22 mouse cellular contexts compared by ENCODE assay signal in the genomic region with DNA sequence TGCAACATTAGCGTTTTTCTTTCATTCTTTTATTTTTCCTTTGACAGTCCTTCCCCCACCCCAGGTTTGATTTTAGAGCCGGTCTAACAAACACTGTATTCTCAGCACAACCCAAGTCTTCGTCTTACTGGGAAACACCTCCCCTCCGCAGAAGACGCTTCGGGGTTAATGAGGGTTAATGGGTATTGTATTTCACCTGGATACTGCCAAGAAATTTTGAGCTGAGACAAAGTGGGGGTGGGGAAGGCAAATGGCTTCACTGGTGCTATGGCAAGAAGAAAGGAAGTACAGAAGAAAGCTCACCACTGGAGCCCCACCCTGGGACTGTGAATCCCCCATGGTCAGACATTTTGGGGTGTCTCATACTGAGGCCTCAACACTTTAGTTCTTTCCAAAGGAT.
DNase-seq lines count a peak whose midpoint lies in the region; ATAC-seq lines count a peak whose summit lies in the region.
"Had no signal": no experiment of that assay in that cellular context is flagged by ENCODE, and none has a peak within 500 bp of the region (broad histone marks: within the 10 kb centered on the region; RNA-seq: fewer than 3 reads in every experiment).

No protein-coding gene starts in this region.

- H3K4me3 ChIP-seq in embryonic facial prominence, embryonic 10.5 days = no peak overlapping the region
- no peak overlapping the region for H3K4me3 ChIP-seq in embryonic facial prominence, embryonic 14.5 days (ENCODE audit: low read depth, low read length)
- H3K4me3 ChIP-seq: forebrain, embryonic 10.5 days; heart, embryonic 15.5 days; hindbrain, embryonic 15.5 days; intestine, embryonic 15.5 days; limb, embryonic 15.5 days; liver, embryonic 15.5 days; midbrain, embryonic 12.5 days; myocyte had no signal

- no peak for ATAC-seq in embryonic facial prominence, embryonic 14.5 days (ENCODE audit: low read depth)
- ATAC-seq: intestine, embryonic 15.5 days had no signal

- DNase-seq in embryonic facial prominence, embryonic 10.5 days (ENCODE audit: low spot score) = peak; percentile 17
- DNase-seq in embryonic facial prominence, embryonic 14.5 days (ENCODE audit: low spot score) = no peak
- DNase-seq in kidney, adult 9 months = peak; percentile 78
- DNase-seq in kidney, postnatal 25 days = peak; percentile 46 to 55
- no peak for DNase-seq in testis, postnatal 14 days (ENCODE audit: low spot score)
- no peak for DNase-seq in gastrocnemius, postnatal 14 days
- no peak for DNase-seq in adrenal gland, postnatal 10 days
- DNase-seq: adrenal gland, postnatal 36 days; B cell, adult 2 months; cerebellum, adult 18-20 months; cerebellum, postnatal 36 days; gastrocnemius, postnatal 10 days; heart, postnatal 4 days; thymus, postnatal 36 days had no signal

- H3K36me3 ChIP-seq in embryonic facial prominence, embryonic 10.5 days (replicated peaks) = no peaks in the 10 kb centered on the region
- H3K36me3 ChIP-seq in embryonic facial prominence, embryonic 14.5 days (ENCODE audit: control insufficient read depth, insufficient read depth, low read length) = no peaks in the 10 kb centered on the region
- H3K36me3 ChIP-seq: forebrain, embryonic 10.5 days; heart, embryonic 15.5 days; hindbrain, embryonic 15.5 days; intestine, embryonic 15.5 days; limb, embryonic 15.5 days; liver, embryonic 15.5 days; midbrain, embryonic 12.5 days had no signal

- 41% methylated on average over 6 of the region's 6 CpGs for WGBS in embryonic facial prominence, embryonic 10.5 days
- WGBS in embryonic facial prominence, embryonic 14.5 days = 31% methylated on average over 6 of the region's 6 CpGs

- no peak overlapping the region for H3K9ac ChIP-seq in embryonic facial prominence, embryonic 14.5 days (ENCODE audit: low read depth, low read length)
- H3K9ac ChIP-seq: heart, embryonic 15.5 days; hindbrain, embryonic 15.5 days; intestine, embryonic 15.5 days; limb, embryonic 15.5 days; liver, embryonic 15.5 days; midbrain, embryonic 12.5 days had no signal

- intact Hi-C loops in gastrocnemius, postnatal 14 days (cut with DNase I; ENCODE audit: low total_unique reads) = no loop called here

- H3K9me3 ChIP-seq in embryonic facial prominence, embryonic 10.5 days = no peaks in the 10 kb centered on the region
- H3K9me3 ChIP-seq in embryonic facial prominence, embryonic 14.5 days (ENCODE audit: control insufficient read depth, low read length) = no peaks in the 10 kb centered on the region
- H3K9me3 ChIP-seq: forebrain, embryonic 10.5 days; heart, embryonic 15.5 days; hindbrain, embryonic 15.5 days; intestine, embryonic 15.5 days; limb, embryonic 15.5 days; liver, embryonic 15.5 days; midbrain, embryonic 12.5 days had no signal

- H3K4me1 ChIP-seq in embryonic facial prominence, embryonic 10.5 days = peaks cover 12% of the 10 kb centered on the region
- peaks cover 3% of the 10 kb centered on the region; the same call in 1 of the 2 replicates for H3K4me1 ChIP-seq in embryonic facial prominence, embryonic 14.5 days (ENCODE audit: control insufficient read depth, insufficient read depth, low read length)
- H3K4me1 ChIP-seq: heart, embryonic 15.5 days; hindbrain, embryonic 15.5 days; intestine, embryonic 15.5 days; limb, embryonic 15.5 days; liver, embryonic 15.5 days; midbrain, embryonic 12.5 days had no signal

- no peaks in the 10 kb centered on the region for H3K27me3 ChIP-seq in embryonic facial prominence, embryonic 10.5 days (replicated peaks; ENCODE audit: low read depth, poor library complexity, severe bottlenecking)
- no peaks in the 10 kb centered on the region for H3K27me3 ChIP-seq in embryonic facial prominence, embryonic 14.5 days (replicated peaks; ENCODE audit: control insufficient read depth, insufficient read depth, low read length)
- H3K27me3 ChIP-seq: heart, embryonic 15.5 days; hindbrain, embryonic 15.5 days; intestine, embryonic 15.5 days; limb, embryonic 15.5 days; liver, embryonic 15.5 days; midbrain, embryonic 12.5 days had no signal

- H3K27ac ChIP-seq in embryonic facial prominence, embryonic 10.5 days (replicated peaks) = no peak overlapping the region
- no peak overlapping the region for H3K27ac ChIP-seq in embryonic facial prominence, embryonic 14.5 days (replicated peaks; ENCODE audit: low read depth, low read length)
- H3K27ac ChIP-seq: forebrain, embryonic 10.5 days; heart, embryonic 15.5 days; hindbrain, embryonic 15.5 days; intestine, embryonic 15.5 days; limb, embryonic 15.5 days; liver, embryonic 15.5 days; midbrain, embryonic 12.5 days had no signal

- peak overlapping the region; percentile 29 for H3K4me2 ChIP-seq in embryonic facial prominence, embryonic 14.5 days (ENCODE audit: low read depth, low read length)
- H3K4me2 ChIP-seq: heart, embryonic 15.5 days; hindbrain, embryonic 15.5 days; intestine, embryonic 15.5 days; limb, embryonic 15.5 days; liver, embryonic 15.5 days; midbrain, embryonic 12.5 days had no signal

Comparison
In these comparisons a context has a peak if more than half of its experiments do, and no peak if none do; other contexts are left out.
1. DNase-seq: peak in embryonic facial prominence, embryonic 10.5 days (single experiment), kidney, adult 9 months (single experiment) and kidney, postnatal 25 days (2 of 2); none in embryonic facial prominence, embryonic 14.5 days (single experiment), testis, postnatal 14 days (single experiment), gastrocnemius, postnatal 14 days (single experiment) and adrenal gland, postnatal 10 days (single experiment).